Mouse (Mus musculus): Measurements from ENCODE around the gene Slc17a1.

The Slc17a1 gene

GRCm38 (mm10) chr13:23892592-23893268 lies 25.2 kb downstream of the Slc17a1 start:
- DNase-seq = no peak

DNA sequence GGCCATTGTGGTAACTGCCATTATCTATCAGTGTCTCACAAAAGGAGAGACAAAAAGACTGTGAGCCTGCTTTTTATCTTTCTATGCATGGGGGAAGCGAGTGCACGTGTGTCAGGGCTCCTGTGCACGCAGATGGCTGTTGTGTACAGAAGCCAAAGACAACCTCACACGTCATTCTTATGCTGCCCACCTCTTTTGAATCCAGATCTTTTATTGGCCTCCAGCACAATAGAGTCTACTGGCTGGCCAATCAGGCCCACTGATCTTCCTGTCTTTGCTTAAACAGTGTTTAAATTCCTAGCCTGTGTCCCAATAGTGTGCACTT lies 25.7 kb downstream of the Slc17a1 start:
- DNase-seq = no peak

GRCm38 (mm10) chr13:23898242-23898641 lies 30.7 kb downstream of the Slc17a1 start:
- peak; percentile 35 for DNase-seq

DNA sequence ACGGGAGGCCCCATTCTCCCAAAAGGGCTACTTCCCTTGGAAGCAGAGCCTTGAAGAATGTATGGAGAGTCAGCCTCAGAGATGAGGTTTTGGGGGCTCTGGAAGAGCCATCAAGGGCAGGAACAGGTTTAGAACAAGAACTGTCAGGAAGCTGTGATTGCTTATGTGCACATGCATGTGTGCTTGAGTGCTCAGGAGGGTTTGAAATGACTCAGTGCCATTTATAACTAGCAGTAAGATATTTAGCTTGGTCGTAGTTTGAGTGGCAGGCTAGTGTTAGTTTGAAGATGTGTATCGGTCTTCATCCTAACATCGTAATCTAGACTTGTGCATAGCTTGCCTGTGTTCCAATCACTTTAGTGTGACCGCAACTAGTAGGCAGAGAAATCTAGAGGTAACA lies 39.4 kb downstream of the Slc17a1 start:
- DNase-seq = no peak

- DNase-seq = no peak
These were observed 42.6 kb downstream of the Slc17a1 start for GRCm38 (mm10) chr13:23910121-23910520.

- no peak for DNase-seq
These were observed 43.8 kb downstream of the Slc17a1 start for GRCm38 (mm10) chr13:23911335-23911734.

GRCm38 (mm10) chr13:23913791-23914306 lies 46.3 kb downstream of the Slc17a1 start:
- peak; percentile 54 for DNase-seq

- DNase-seq = peak; percentile 28
These were observed 47.0 kb downstream of the Slc17a1 start, which contains the start of gene Slc17a4 for GRCm38 (mm10) chr13:23914376-23915167. Slc17a4 (minus strand) TSS chr13:23915009.

DNA sequence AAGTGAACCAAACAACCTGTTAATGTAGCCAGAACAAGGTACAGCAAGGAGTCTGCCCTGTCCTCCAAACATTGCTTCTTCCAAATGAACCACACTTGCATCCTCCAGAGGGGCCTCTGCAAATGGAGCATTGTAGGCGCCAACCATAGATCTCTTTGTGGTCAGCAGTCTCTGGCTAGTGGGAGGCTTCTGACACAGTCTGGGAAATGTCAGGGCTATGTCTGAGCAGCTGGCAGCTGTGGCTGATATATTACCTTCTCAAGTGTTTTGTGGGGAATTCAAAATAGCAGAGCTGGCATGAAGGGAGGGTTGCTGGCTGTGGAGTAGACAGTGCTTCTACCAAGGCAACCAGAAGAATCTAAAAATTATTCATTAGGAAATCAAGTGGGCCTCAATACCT lies 48.6 kb downstream of the Slc17a1 start:
- DNase-seq = no peak

DNA sequence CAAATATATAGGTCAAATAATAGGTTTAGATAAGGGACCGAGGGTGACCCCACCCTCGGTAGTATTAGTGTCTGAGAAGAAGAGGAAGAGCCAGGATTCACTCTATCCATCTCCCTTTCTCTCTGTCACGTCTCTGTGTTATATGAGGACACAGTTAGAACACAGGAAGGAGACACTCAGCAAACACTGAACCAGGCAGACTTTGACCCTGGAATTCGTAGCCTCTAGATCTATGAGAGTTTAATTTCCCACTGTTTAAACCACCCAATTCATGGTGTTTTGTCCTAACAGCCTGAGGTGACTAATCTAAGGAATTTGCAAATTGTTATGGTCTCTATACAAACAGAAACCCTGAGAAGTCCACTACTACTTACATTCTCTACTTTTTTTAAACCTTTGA lies 50.1 kb downstream of the Slc17a1 start:
- DNase-seq = peak; percentile 27

GRCm38 (mm10) chr13:23925792-23926191 lies 58.2 kb downstream of the Slc17a1 start:
- DNase-seq = no peak

DNA sequence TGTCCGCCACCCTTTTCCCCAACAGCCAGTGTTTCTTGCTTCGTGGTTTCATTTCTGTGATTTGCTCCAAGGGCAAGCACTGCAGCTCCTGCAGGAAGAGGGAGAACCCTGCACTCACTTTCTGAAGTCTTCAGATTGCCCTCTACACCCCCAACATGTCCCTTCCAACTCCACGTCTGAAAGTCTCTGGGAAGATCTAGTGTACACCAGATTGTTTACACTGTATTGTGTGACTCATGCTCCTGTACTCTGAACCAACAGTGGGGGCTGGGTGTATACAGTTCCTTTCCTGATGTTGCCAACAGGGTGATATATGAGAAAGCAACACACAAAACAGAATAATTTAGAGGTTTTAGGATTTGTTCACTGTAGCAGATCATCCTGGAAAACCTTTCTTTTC lies 61.1 kb downstream of the Slc17a1 start:
- DNase-seq = no peak

DNA sequence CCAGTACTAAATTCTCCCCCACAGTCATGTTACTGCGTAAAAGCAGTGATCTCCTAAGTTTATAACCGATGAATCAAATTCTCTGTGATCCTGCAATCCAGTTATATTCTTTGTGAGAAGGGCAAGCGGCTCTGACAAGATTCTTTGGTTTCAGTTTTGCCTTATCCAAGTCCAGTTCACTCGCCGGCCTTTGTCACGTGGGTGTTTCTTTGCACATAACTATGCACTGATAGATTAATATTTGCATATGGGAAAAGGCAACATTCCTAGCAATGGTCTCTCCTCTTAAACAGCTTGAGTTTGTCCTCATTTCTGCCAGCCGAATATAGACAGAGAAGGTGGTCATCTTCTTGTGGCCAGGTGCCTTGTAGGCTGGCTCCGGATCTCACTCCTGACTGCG lies 62.9 kb downstream of the Slc17a1 start:
- no peak for DNase-seq

- no peak for DNase-seq
These were observed 63.4 kb downstream of the Slc17a1 start for GRCm38 (mm10) chr13:23930904-23931303.

- DNase-seq = no peak
These were observed 66.1 kb downstream of the Slc17a1 start, which contains the start of gene Hist1h2ba for GRCm38 (mm10) chr13:23933421-23934210. Hist1h2ba (minus strand) TSS chr13:23934156.

GRCm38 (mm10) chr13:23934211-23934520 lies 66.6 kb downstream of the Slc17a1 start, which contains the start of gene Hist1h2aa:
Hist1h2aa (plus strand) TSS chr13:23934462.
- DNase-seq = no peak

GRCm38 (mm10) chr13:23938699-23939098 lies 71.1 kb downstream of the Slc17a1 start:
- peak; percentile 38 for DNase-seq

- DNase-seq = peak; percentile 42
These were observed 72.7 kb downstream of the Slc17a1 start for GRCm38 (mm10) chr13:23940291-23940690.

- no peak for DNase-seq
These were observed 75.3 kb downstream of the Slc17a1 start for GRCm38 (mm10) chr13:23942861-23943260.
